Mouse (Mus musculus): ENCODE measurements at regions not wholly inside any gene's neighbourhood (a gene's known extent, or its start where the extent isn't known, plus 50 kb on each side); places are given as distances from the start of the nearest gene placed in this dataset.
A peak's percentile ranks its signal among the peaks of the same experiment; 100 is the strongest.

GRCm38 (mm10) chr13:116527037-116527436 is 217.5 kb upstream of the Isl1 start:
- ATAC-seq: no peak
- 82% methylated on average over 7 of the region's 7 CpGs for WGBS
- H3K9me3 ChIP-seq (replicated peaks; ENCODE audit: control insufficient read depth, low read length, poor library complexity, severe bottlenecking): no peaks in the 10 kb centered on the region
- no peaks in the 10 kb centered on the region for H3K36me3 ChIP-seq (ENCODE audit: control insufficient read depth, insufficient read depth, low read length)
- H3K4me2 ChIP-seq (ENCODE audit: low read length): no peak overlapping the region
- no peak overlapping the region for H3K4me3 ChIP-seq (ENCODE audit: low read depth, low read length)
- no peak overlapping the region for H3K27ac ChIP-seq (ENCODE audit: low read length)
- peaks cover 5% of the 10 kb centered on the region; the same call in 1 of the 2 replicates for H3K4me1 ChIP-seq (ENCODE audit: control insufficient read depth, insufficient read depth, low read length)
- no peak overlapping the region for H3K9ac ChIP-seq (ENCODE audit: low read depth, low read length)
- no peaks in the 10 kb centered on the region for H3K27me3 ChIP-seq (ENCODE audit: control insufficient read depth, insufficient read depth, low read depth, low read length)

GRCm38 (mm10) chr13:116523713-116524303 is 214.3 kb upstream of the Isl1 start:
- no peak overlapping the region for H3K9ac ChIP-seq (ENCODE audit: low read depth, low read length)
- ATAC-seq: peak; percentile 51; the same call in 1 of the 2 replicates
- H3K9me3 ChIP-seq (replicated peaks; ENCODE audit: control insufficient read depth, low read length, poor library complexity, severe bottlenecking): no peaks in the 10 kb centered on the region
- H3K27ac ChIP-seq (ENCODE audit: low read length): no peak overlapping the region
- H3K4me1 ChIP-seq (ENCODE audit: control insufficient read depth, insufficient read depth, low read length): peaks cover 5% of the 10 kb centered on the region; the same call in 1 of the 2 replicates
- no peak overlapping the region for H3K4me3 ChIP-seq (ENCODE audit: low read depth, low read length)
- peak overlapping the region; percentile 10; the same call in 1 of the 2 replicates for H3K4me2 ChIP-seq (ENCODE audit: low read length)
- 6% methylated on average over 8 of the region's 8 CpGs for WGBS
- H3K36me3 ChIP-seq (ENCODE audit: control insufficient read depth, insufficient read depth, low read length): no peaks in the 10 kb centered on the region
- no peaks in the 10 kb centered on the region for H3K27me3 ChIP-seq (ENCODE audit: control insufficient read depth, insufficient read depth, low read depth, low read length)

GRCm38 (mm10) chr13:116514640-116515311 is 205.3 kb upstream of the Isl1 start:
- no peaks in the 10 kb centered on the region for H3K9me3 ChIP-seq (replicated peaks; ENCODE audit: control insufficient read depth, low read length, poor library complexity, severe bottlenecking)
- no peaks in the 10 kb centered on the region for H3K36me3 ChIP-seq (ENCODE audit: control insufficient read depth, insufficient read depth, low read length)
- 2% methylated on average over 13 of the region's 13 CpGs for WGBS
- H3K27me3 ChIP-seq (ENCODE audit: control insufficient read depth, insufficient read depth, low read depth, low read length): no peaks in the 10 kb centered on the region
- H3K4me2 ChIP-seq (ENCODE audit: low read length): peak overlapping the region; percentile 59
- peak overlapping the region; percentile 41; the same call in 1 of the 2 replicates for H3K9ac ChIP-seq (ENCODE audit: low read depth, low read length)
- peaks cover 10% of the 10 kb centered on the region for H3K4me1 ChIP-seq (ENCODE audit: control insufficient read depth, insufficient read depth, low read length)
- peak; percentile 80 for ATAC-seq
- peak overlapping the region; percentile 30 for H3K4me3 ChIP-seq (ENCODE audit: low read depth, low read length)
- H3K27ac ChIP-seq (ENCODE audit: low read length): no peak overlapping the region

GRCm38 (mm10) chr13:116514256-116514639 is 204.8 kb upstream of the Isl1 start:
- H3K9ac ChIP-seq (ENCODE audit: low read depth, low read length): peak overlapping the region; percentile 30; the same call in 1 of the 2 replicates
- peaks cover 10% of the 10 kb centered on the region for H3K4me1 ChIP-seq (ENCODE audit: control insufficient read depth, insufficient read depth, low read length)
- no peak; the same call in 1 of the 2 replicates for ATAC-seq
- no peak overlapping the region for H3K27ac ChIP-seq (ENCODE audit: low read length)
- 16% methylated on average over 7 of the region's 7 CpGs for WGBS
- H3K36me3 ChIP-seq (ENCODE audit: control insufficient read depth, insufficient read depth, low read length): no peaks in the 10 kb centered on the region
- peak overlapping the region; percentile 30 for H3K4me3 ChIP-seq (ENCODE audit: low read depth, low read length)
- peak overlapping the region; percentile 59 for H3K4me2 ChIP-seq (ENCODE audit: low read length)
- no peaks in the 10 kb centered on the region for H3K9me3 ChIP-seq (replicated peaks; ENCODE audit: control insufficient read depth, low read length, poor library complexity, severe bottlenecking)
- no peaks in the 10 kb centered on the region for H3K27me3 ChIP-seq (ENCODE audit: control insufficient read depth, insufficient read depth, low read depth, low read length)

- H3K36me3 ChIP-seq (ENCODE audit: control insufficient read depth, insufficient read depth, low read length): no peaks in the 10 kb centered on the region
- H3K4me2 ChIP-seq (ENCODE audit: low read length): no peak overlapping the region
- 79% methylated on average over 4 of the region's 4 CpGs for WGBS
- no peaks in the 10 kb centered on the region for H3K9me3 ChIP-seq (replicated peaks; ENCODE audit: control insufficient read depth, low read length, poor library complexity, severe bottlenecking)
- H3K27ac ChIP-seq (ENCODE audit: low read length): no peak overlapping the region
- no peak for ATAC-seq
- H3K9ac ChIP-seq (ENCODE audit: low read depth, low read length): no peak overlapping the region
- no peaks in the 10 kb centered on the region for H3K27me3 ChIP-seq (ENCODE audit: control insufficient read depth, insufficient read depth, low read depth, low read length)
- no peak overlapping the region for H3K4me3 ChIP-seq (ENCODE audit: low read depth, low read length)
- peaks cover 10% of the 10 kb centered on the region for H3K4me1 ChIP-seq (ENCODE audit: control insufficient read depth, insufficient read depth, low read length)
Measured at GRCm38 (mm10) chr13:116512398-116512797, 202.9 kb upstream of the Isl1 start.

GRCm38 (mm10) chr13:116508213-116508811 is 198.8 kb upstream of the Isl1 start:
- H3K27ac ChIP-seq (ENCODE audit: low read length): no peak overlapping the region
- no peaks in the 10 kb centered on the region for H3K27me3 ChIP-seq (ENCODE audit: control insufficient read depth, insufficient read depth, low read depth, low read length)
- no peak overlapping the region for H3K4me2 ChIP-seq (ENCODE audit: low read length)
- H3K4me1 ChIP-seq (ENCODE audit: control insufficient read depth, insufficient read depth, low read length): no peaks in the 10 kb centered on the region
- no peaks in the 10 kb centered on the region for H3K9me3 ChIP-seq (replicated peaks; ENCODE audit: control insufficient read depth, low read length, poor library complexity, severe bottlenecking)
- H3K9ac ChIP-seq (ENCODE audit: low read depth, low read length): no peak overlapping the region
- no peak for ATAC-seq
- H3K36me3 ChIP-seq (ENCODE audit: control insufficient read depth, insufficient read depth, low read length): no peaks in the 10 kb centered on the region
- H3K4me3 ChIP-seq (ENCODE audit: low read depth, low read length): no peak overlapping the region
- WGBS: 93% methylated on average over 7 of the region's 7 CpGs

GRCm38 (mm10) chr13:116497659-116498414 is 188.3 kb upstream of the Isl1 start:
- peak; percentile 79 for ATAC-seq
- Histone ChIP-seq H3K9me3 (replicated peaks; ENCODE audit: control insufficient read depth, low read length, poor library complexity, severe bottlenecking) (no peaks in the 10 kb centered on the region), H3K4me1 (ENCODE audit: control insufficient read depth, insufficient read depth, low read length) (peaks cover 6% of the 10 kb centered on the region; the same call in 1 of the 2 replicates), H3K9ac (ENCODE audit: low read depth, low read length) (peak overlapping the region; percentile 3; the same call in 1 of the 2 replicates), H3K36me3 (ENCODE audit: control insufficient read depth, insufficient read depth, low read length) (no peaks in the 10 kb centered on the region), H3K27ac (ENCODE audit: low read length) (no peak overlapping the region), H3K4me3 (ENCODE audit: low read depth, low read length) (no peak overlapping the region), H3K4me2 (ENCODE audit: low read length) (no peak overlapping the region), H3K27me3 (ENCODE audit: control insufficient read depth, insufficient read depth, low read depth, low read length) (no peaks in the 10 kb centered on the region)
- WGBS: 32% methylated on average over 6 of the region's 6 CpGs

GRCm38 (mm10) chr13:116495641-116496040 is 186.2 kb upstream of the Isl1 start:
- H3K9me3 ChIP-seq (replicated peaks; ENCODE audit: control insufficient read depth, low read length, poor library complexity, severe bottlenecking): no peaks in the 10 kb centered on the region
- H3K4me3 ChIP-seq (ENCODE audit: low read depth, low read length): no peak overlapping the region
- no peak overlapping the region for H3K27ac ChIP-seq (ENCODE audit: low read length)
- no peaks in the 10 kb centered on the region for H3K36me3 ChIP-seq (ENCODE audit: control insufficient read depth, insufficient read depth, low read length)
- H3K4me2 ChIP-seq (ENCODE audit: low read length): no peak overlapping the region
- H3K9ac ChIP-seq (ENCODE audit: low read depth, low read length): no peak overlapping the region
- no peak for ATAC-seq
- WGBS: 25% methylated on average over 2 of the region's 2 CpGs
- H3K27me3 ChIP-seq (ENCODE audit: control insufficient read depth, insufficient read depth, low read depth, low read length): no peaks in the 10 kb centered on the region
- H3K4me1 ChIP-seq (ENCODE audit: control insufficient read depth, insufficient read depth, low read length): peaks cover 6% of the 10 kb centered on the region; the same call in 1 of the 2 replicates

Data from midbrain, embryonic 16.5 days (tissue).